ENCODE assay signal across 8 mouse cellular contexts in the genomic region with DNA sequence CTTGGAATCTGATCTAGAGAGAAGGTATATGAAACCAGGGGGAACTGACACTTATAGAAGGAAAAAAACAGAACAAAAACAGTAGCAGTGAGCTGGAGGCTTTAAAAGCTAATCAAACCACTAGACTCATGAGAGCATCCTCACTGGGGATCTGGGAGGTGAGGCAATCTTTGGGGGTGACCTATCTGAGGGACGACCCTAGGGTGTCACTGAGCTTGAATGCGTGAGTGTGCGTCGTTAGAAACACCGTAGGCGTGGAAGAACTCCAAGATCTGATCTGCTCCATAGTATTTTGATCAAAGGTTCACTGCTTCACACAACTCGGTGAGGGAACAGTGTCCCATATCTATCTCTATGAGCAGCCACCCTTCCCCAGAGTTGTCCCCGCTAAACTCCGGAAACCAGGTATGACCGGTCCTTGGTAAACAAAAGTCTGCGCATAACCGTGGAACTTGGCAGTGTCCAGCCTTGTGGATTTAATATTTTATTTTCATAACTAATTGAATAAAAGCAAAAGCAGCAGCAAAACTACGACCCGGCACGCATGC. TPM values are rescaled to one million over a fixed set of nuclear protein-coding genes. Genes with fewer than 3 reads are reported as not detected.
A peak's percentile ranks its signal among the peaks of the same experiment; 100 is the strongest.
DNase-seq lines count a peak whose midpoint lies in the region; ATAC-seq and TF ChIP-seq lines count a peak whose summit lies in the region.

No protein-coding gene starts in this region.

- no peaks in the 10 kb centered on the region for H3K36me3 ChIP-seq in intestine, embryonic 14.5 days (ENCODE audit: control insufficient read depth, insufficient read depth, low read length)
- no peaks in the 10 kb centered on the region; the same call in 1 of the 2 replicates for H3K36me3 ChIP-seq in midbrain, postnatal 0 days (ENCODE audit: insufficient read depth, low read length)

- H3K4me3 ChIP-seq in layer of hippocampus, adult 2 months = peak overlapping the region; percentile 81
- peak overlapping the region; percentile 93 for H3K4me3 ChIP-seq in cortical plate, adult 2 months (ENCODE audit: insufficient read depth, low read length)
- peak overlapping the region; percentile 88 for H3K4me3 ChIP-seq in intestine, embryonic 14.5 days (ENCODE audit: low read depth, low read length)
- peak overlapping the region; percentile 81 for H3K4me3 ChIP-seq in midbrain, postnatal 0 days (ENCODE audit: low read depth, low read length)

- H3K4me1 ChIP-seq in cortical plate, adult 2 months (ENCODE audit: control insufficient read depth, insufficient read depth, low read length) = peaks cover 4% of the 10 kb centered on the region; the same call in 1 of the 2 replicates
- H3K4me1 ChIP-seq in intestine, embryonic 14.5 days (replicated peaks; ENCODE audit: control insufficient read depth, insufficient read depth, low read length) = peaks cover 16% of the 10 kb centered on the region
- peaks cover 5% of the 10 kb centered on the region; the same call in 1 of the 2 replicates for H3K4me1 ChIP-seq in midbrain, postnatal 0 days (ENCODE audit: insufficient read depth, low read length)

- peak overlapping the region; percentile 81; the same call in 1 of the 2 replicates for H3K9ac ChIP-seq in intestine, embryonic 14.5 days (ENCODE audit: low read length)
- peak overlapping the region; percentile 71 for H3K9ac ChIP-seq in midbrain, postnatal 0 days (replicated peaks; ENCODE audit: low read length, poor library complexity, severe bottlenecking)

- peak overlapping the region; percentile 80 for H3K4me2 ChIP-seq in intestine, embryonic 14.5 days (ENCODE audit: low read length)
- H3K4me2 ChIP-seq in midbrain, postnatal 0 days (ENCODE audit: low read depth, low read length, poor library complexity, severe bottlenecking) = peak overlapping the region; percentile 64

- DNase-seq in layer of hippocampus, adult 2 months (ENCODE audit: low spot score in 2 of 2) = no peak
- DNase-seq in layer of hippocampus, adult 9-10 months (ENCODE audit: low spot score) = no peak
- DNase-seq in intestine, embryonic 14.5 days (ENCODE audit: low spot score) = no peak
- DNase-seq in midbrain, postnatal 0 days (ENCODE audit: low spot score) = no peak
- no peak for DNase-seq in left cerebral cortex, postnatal 4 days
- no peak for DNase-seq in embryo, embryonic 10 days (ENCODE audit: low spot score)
- no peak for DNase-seq in urinary bladder, postnatal 10 days (ENCODE audit: low spot score)

- peak overlapping the region; percentile 93 for H3K27ac ChIP-seq in layer of hippocampus, adult 2 months
- H3K27ac ChIP-seq in cortical plate, adult 2 months (ENCODE audit: insufficient read depth, low read length) = no peak overlapping the region
- no peak overlapping the region for H3K27ac ChIP-seq in intestine, embryonic 14.5 days (ENCODE audit: low read depth)
- no peak overlapping the region for H3K27ac ChIP-seq in midbrain, postnatal 0 days (ENCODE audit: low read depth, low read length)

- peak; percentile 69 for ATAC-seq in intestine, embryonic 14.5 days (replicated peaks; ENCODE audit: low FRiP score, low TSS enrichment, low read depth)
- ATAC-seq in midbrain, postnatal 0 days (ENCODE audit: low FRiP score) = peak; percentile 64

- intact Hi-C loops in left cerebral cortex, postnatal 4 days (cut with DNase I) = no loop called here

- WGBS in intestine, embryonic 14.5 days = 1% methylated on average over 15 of the region's 15 CpGs
- under 1% methylated on average over 15 of the region's 15 CpGs for WGBS in midbrain, postnatal 0 days

- no peak for TF ChIP-seq POLR2A in cortical plate, adult 2 months (IDR thresholded peaks at IDR 0.05; ENCODE audit: extremely low read depth, insufficient read depth, low read length)

- no peaks in the 10 kb centered on the region for H3K9me3 ChIP-seq in intestine, embryonic 14.5 days (ENCODE audit: control insufficient read depth, low read length)
- no peaks in the 10 kb centered on the region for H3K9me3 ChIP-seq in midbrain, postnatal 0 days (ENCODE audit: low read length)

- no peaks in the 10 kb centered on the region for H3K27me3 ChIP-seq in intestine, embryonic 14.5 days (replicated peaks; ENCODE audit: control insufficient read depth, insufficient read depth, low read length)
- no peaks in the 10 kb centered on the region for H3K27me3 ChIP-seq in midbrain, postnatal 0 days (ENCODE audit: insufficient read depth, low read length)

- TF ChIP-seq CTCF in layer of hippocampus, adult 2 months (conservative IDR thresholded peaks at IDR 0.05) = no peak
- TF ChIP-seq CTCF in cortical plate, adult 2 months (IDR thresholded peaks at IDR 0.05; ENCODE audit: extremely low read depth, insufficient read depth, low read length) = no peak
- no peak for TF ChIP-seq CTCF in midbrain, postnatal 0 days (IDR thresholded peaks at IDR 0.05)

RNA-seq across cellular contexts. Expression of a gene that starts 0.4 kb away (rescaled TPM):
- 10 to 100 TPM; 51.1 to 54.6 TPM for total RNA-seq in layer of hippocampus, adult 2 months (2021)
- polyA plus RNA-seq in cortical plate, adult 2 months (2012; rRNA removed) = 41.4 and 44.7 TPM in 2 replicates
- 31.7 and 36.4 TPM in 2 replicates for polyA plus RNA-seq in intestine, embryonic 14.5 days (2014; fragmentation: Nextera tagmentation; extraction: Ambion mirVana)
- 53.5 and 57.1 TPM in 2 replicates for total RNA-seq in midbrain, postnatal 0 days (2014; rRNA removed)
- 26.9 and 27.4 TPM in 2 replicates for polyA plus RNA-seq in midbrain, postnatal 0 days (2015; fragmentation: Nextera tagmentation; extraction: Ambion mirVana)
- total RNA-seq in left cerebral cortex, postnatal 4 days (2021) = 10 to 100 TPM; 41.2 to 42.6 TPM

RNA-seq across cellular contexts. Expression of a gene that starts 39.2 kb away (rescaled TPM):
- total RNA-seq in layer of hippocampus, adult 2 months (2021) = 100 to 1,000 TPM; 103 to 125 TPM
- polyA plus RNA-seq in cortical plate, adult 2 months (2012; rRNA removed) = 197 and 210 TPM in 2 replicates
- polyA plus RNA-seq in intestine, embryonic 14.5 days (2014; fragmentation: Nextera tagmentation; extraction: Ambion mirVana) = 89.8 and 93.8 TPM in 2 replicates
- total RNA-seq in midbrain, postnatal 0 days (2014; rRNA removed) = 117 and 118 TPM in 2 replicates
- polyA plus RNA-seq in midbrain, postnatal 0 days (2015; fragmentation: Nextera tagmentation; extraction: Ambion mirVana) = 90.5 and 92.0 TPM in 2 replicates
- total RNA-seq in left cerebral cortex, postnatal 4 days (2021) = 100 to 1,000 TPM; 123 to 134 TPM

RNA-seq across cellular contexts. Expression of a gene that starts 50.6 kb away (rescaled TPM):
- under 1 TPM; 0.41 to 0.54 TPM for total RNA-seq in layer of hippocampus, adult 2 months (2021)
- polyA plus RNA-seq in cortical plate, adult 2 months (2012; rRNA removed) = 0.40 and 0.61 TPM in 2 replicates
- 1.8 and 2.8 TPM in 2 replicates for polyA plus RNA-seq in intestine, embryonic 14.5 days (2014; fragmentation: Nextera tagmentation; extraction: Ambion mirVana)
- 3.0 and 4.2 TPM in 2 replicates for total RNA-seq in midbrain, postnatal 0 days (2014; rRNA removed)
- 3.0 and 3.4 TPM in 2 replicates for polyA plus RNA-seq in midbrain, postnatal 0 days (2015; fragmentation: Nextera tagmentation; extraction: Ambion mirVana)
- 1 to 10 TPM in 1 of 2 experiments, under 1 TPM in 1; 0.92 to 1.4 TPM for total RNA-seq in left cerebral cortex, postnatal 4 days (2021)
